Mouse (Mus musculus) bone marrow, adult 2 months (tissue): ENCODE results near the gene Asf1b. TPM values are rescaled to one million over a fixed set of nuclear protein-coding genes. Genes with fewer than 3 reads are reported as not detected.
A peak's percentile ranks its signal among the peaks of the same experiment; 100 is the strongest.

Experiments used
- H3K27ac ChIP-seq: fragments of 200-500 bp; 2 replicates; pipeline ENCODE4 v1.5.1; 2012; ENCODE audit warnings: low read depth, mild to moderate bottlenecking, control low read depth, inconsistent platforms, low read length; ENCODE audit not compliant: control insufficient read depth, poor library complexity, insufficient read depth
- H3K4me1 ChIP-seq: fragments of 200-500 bp; 2 replicates; pipeline ENCODE4 v1.6.1; 2011; ENCODE audit warnings: low read length; ENCODE audit not compliant: control insufficient read depth, insufficient read depth
- H3K4me3 ChIP-seq: fragments of 200-500 bp; replicated peaks from 2 replicates; pipeline ENCODE3; 2011; ENCODE audit warnings: mild to moderate bottlenecking, low read depth, low read length, control low read depth; ENCODE audit not compliant: control insufficient read depth
- CTCF ChIP-seq: fragments of 200-500 bp; IDR thresholded peaks from 2 replicates; pipeline ENCODE4 v1.5.1; 2011; ENCODE audit warnings: low read length, control low read depth; ENCODE audit not compliant: control insufficient read depth, insufficient read depth
- POLR2A ChIP-seq: fragments of 200-500 bp; IDR thresholded peaks from 2 replicates; pipeline ENCODE4 v1.6.1; 2011; ENCODE audit warnings: low read depth, mild to moderate bottlenecking, control low read depth, low read length, borderline replicate concordance; ENCODE audit not compliant: control insufficient read depth
- WGBS: fragments of 180-500 bp; shearing (Covaris S2); methylation state at CpG from one replicate; pipeline ENCODE4 v1.1.7; 2018; 5-methylcytosine and 5-hydroxymethylcytosine counted together
- polyA plus RNA-seq: library from polyadenylated mRNA; stranded (reverse); fragments of >200 nt; gene quantifications from 2 replicates; pipeline ENCODE4 v1.2.4, GENCODE M21; 2011; ENCODE audit warnings: low replicate concordance; ENCODE audit not compliant: missing spikeins, insufficient read depth, insufficient read length

Gene Asf1b
- polyA plus RNA-seq, 1 experiment = 48.8 TPM

DNA sequence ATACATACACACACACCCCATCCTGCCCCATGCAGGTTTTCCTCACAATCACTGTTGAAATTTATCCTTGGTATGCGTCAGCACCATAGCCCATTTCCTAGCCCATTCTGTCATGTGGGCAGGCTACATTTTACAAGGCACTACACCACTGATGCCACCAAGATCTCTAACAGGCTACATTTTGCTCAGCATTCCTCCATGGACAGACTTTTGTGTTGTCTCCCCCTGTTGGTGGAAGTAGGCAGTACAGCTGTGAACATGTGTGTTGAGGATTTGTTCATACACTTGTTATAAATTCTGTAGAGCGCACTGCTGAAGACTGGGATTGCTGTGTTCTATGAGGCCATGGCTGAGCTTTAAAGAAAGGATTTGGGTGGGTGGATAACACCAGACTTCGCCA, 33.7 kb upstream of the Asf1b start:
- Histone ChIP-seq H3K4me1 (no peaks in the 10 kb centered on the region), H3K27ac (no peak overlapping the region), H3K4me3 (no peak overlapping the region)
- no peak for TF ChIP-seq POLR2A
- peak; percentile 52 for TF ChIP-seq CTCF
- 61% methylated on average over 3 of the region's 3 CpGs for WGBS

DNA sequence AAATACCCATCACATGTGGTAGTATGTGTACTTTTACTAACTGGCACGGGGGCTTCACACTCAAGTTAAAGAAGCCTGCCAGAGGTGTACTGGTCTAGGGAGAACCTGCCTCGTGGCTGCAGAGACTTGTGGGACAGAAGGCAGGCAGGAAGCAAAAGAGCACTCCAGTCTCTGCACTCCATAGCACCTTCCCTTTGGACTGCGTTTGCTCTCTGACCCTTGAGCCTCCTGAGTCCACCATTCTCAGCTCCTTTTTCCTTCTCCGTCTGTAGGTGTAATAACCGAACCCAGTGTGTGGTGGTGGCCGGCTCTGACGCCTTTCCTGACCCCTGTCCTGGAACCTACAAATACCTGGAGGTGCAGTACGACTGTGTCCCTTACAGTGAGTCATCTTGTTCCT, 32.6 kb upstream of the Asf1b start:
- Histone ChIP-seq H3K27ac (no peak overlapping the region), H3K4me3 (no peak overlapping the region), H3K4me1 (no peaks in the 10 kb centered on the region)
- WGBS = 88% methylated on average over 8 of the region's 8 CpGs
- TF ChIP-seq CTCF (no peak), POLR2A (no peak)

DNA sequence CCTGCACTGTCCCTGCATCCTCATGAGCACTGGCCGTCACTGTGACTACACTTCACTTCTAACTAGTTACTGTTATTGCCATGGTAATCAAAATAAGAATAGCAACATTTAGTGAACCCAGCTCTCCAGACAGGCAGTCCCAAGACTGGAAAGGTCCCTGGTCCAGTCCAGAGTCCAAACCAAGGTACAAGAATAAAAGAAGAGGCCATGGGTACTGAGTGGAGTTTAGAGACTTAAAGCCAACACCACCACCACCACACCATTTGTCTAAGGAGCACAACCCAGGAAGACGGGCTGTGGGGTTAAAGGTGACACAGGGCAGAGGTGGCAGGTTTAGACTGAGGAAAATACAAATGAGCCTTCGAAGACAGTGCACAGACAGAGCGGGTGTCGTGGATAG, 30.7 kb upstream of the Asf1b start:
- H3K4me3 ChIP-seq = no peak overlapping the region
- WGBS = 87% methylated on average over 5 of the region's 5 CpGs
- H3K27ac ChIP-seq = no peak overlapping the region
- no peak for TF ChIP-seq CTCF
- TF ChIP-seq POLR2A = no peak
- H3K4me1 ChIP-seq = no peaks in the 10 kb centered on the region

DNA sequence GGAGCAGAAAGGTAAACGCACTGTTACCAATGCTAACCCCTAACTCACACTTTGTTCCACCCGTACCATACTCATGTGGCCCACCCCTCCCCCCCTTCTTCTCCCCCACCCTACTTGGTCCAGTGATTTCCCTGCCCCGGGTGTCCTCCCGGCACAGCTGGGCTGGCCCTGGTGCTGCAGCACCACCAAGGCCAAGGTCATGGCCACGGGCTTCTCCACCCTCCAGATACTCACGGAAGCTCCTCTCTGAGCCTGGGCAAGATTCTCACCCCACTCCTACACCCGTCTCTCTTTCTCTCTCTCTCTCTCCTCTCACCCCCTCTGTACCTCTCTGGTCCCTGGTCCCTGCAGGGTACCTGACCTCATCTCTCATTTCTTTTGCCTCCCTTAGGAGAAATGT, 29.0 kb upstream of the Asf1b start:
- Histone ChIP-seq H3K4me1 (no peaks in the 10 kb centered on the region), H3K4me3 (no peak overlapping the region), H3K27ac (no peak overlapping the region)
- no peak for TF ChIP-seq POLR2A
- no peak for TF ChIP-seq CTCF
- WGBS = 85% methylated on average over 7 of the region's 7 CpGs

DNA sequence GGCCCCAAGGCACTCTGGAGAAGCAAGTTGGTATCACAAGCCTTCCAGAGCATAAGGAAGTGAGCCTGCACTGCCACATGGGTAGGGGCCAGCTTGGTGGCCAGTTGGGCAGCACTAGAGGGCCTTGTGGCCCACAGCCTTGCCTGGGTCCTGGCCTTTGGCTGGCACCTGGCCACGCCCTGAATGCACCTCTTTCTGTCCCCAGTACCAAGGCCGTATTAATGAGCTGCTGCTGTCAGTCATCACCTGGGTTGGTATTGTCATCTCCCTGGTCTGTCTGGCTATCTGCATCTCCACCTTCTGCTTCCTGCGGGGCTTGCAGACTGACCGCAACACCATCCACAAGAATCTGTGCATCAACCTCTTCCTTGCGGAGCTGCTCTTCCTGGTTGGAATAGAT, 21.1 kb upstream of the Asf1b start:
- Histone ChIP-seq H3K27ac (no peak overlapping the region), H3K4me3 (no peak overlapping the region), H3K4me1 (no peaks in the 10 kb centered on the region)
- 88% methylated on average over 5 of the region's 5 CpGs for WGBS
- TF ChIP-seq CTCF (no peak), POLR2A (no peak)

DNA sequence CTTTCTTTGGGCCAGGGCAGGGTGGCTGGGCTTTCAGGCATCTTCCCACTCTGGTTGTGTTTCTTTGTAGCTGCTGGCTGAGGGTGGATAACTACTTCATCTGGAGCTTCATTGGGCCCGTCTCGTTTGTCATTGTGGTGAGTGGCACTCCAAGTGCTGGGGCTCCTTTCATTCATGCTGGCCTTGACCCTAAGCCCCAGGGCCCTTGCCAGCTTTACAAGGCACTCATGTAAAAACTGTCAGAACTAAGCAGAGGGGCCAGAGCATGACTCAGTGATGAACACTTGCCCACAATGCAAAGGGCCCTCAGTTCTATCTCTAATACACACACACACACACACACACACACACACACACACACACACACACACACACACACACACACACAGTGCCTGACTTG, 20.3 kb upstream of the Asf1b start:
- no peaks in the 10 kb centered on the region for H3K4me1 ChIP-seq
- WGBS = 77% methylated on average over 2 of the region's 2 CpGs

DNA sequence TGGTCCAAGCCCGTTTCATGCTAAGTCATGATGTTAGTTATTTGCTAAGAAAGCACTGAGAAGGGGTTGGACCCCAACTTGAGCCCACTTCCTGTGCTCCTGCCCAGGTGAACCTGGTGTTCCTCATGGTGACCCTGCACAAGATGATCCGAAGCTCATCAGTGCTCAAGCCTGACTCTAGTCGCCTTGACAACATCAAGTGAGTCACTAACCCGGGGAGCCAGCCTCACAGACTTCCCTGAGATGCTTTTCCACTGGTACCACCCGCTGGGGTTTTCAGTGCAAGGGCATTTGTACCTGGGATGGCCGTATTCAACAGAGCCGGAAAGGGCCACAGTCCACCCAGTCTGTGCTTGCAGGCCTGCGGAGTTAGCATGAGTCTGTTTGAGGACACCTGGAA, 19.9 kb upstream of the Asf1b start:
- TF ChIP-seq POLR2A = no peak
- TF ChIP-seq CTCF = no peak
- 88% methylated on average over 8 of the region's 8 CpGs for WGBS
- no peaks in the 10 kb centered on the region for H3K4me1 ChIP-seq
- H3K4me3 ChIP-seq = no peak overlapping the region
- H3K27ac ChIP-seq = no peak overlapping the region

More for the DNA sequence above, 20.3 kb upstream of the Asf1b start:
- Histone ChIP-seq H3K4me3 (no peak overlapping the region), H3K27ac (no peak overlapping the region)
- TF ChIP-seq POLR2A = no peak
- no peak for TF ChIP-seq CTCF

DNA sequence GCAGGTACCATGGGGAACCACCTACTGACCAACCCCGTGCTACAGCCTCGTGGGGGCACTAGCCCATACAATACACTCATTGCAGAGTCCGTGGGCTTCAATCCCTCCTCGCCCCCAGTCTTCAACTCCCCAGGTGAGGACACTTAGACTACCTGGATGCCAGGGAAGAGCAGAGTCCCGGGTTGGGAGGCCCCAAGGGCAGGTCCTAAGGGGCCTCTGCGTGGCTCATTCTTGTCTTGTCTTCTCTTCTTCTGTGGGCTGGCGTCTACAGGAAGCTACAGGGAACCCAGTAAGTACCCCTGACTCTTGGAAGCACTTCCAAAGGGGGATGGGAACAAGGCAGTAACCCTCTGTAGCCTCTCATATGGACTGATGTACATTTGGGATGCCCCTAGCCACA, 17.7 kb upstream of the Asf1b start:
- 84% methylated on average over 7 of the region's 7 CpGs for WGBS
- Histone ChIP-seq H3K4me1 (no peaks in the 10 kb centered on the region), H3K4me3 (no peak overlapping the region), H3K27ac (no peak overlapping the region)
- TF ChIP-seq POLR2A (no peak), CTCF (no peak)

DNA sequence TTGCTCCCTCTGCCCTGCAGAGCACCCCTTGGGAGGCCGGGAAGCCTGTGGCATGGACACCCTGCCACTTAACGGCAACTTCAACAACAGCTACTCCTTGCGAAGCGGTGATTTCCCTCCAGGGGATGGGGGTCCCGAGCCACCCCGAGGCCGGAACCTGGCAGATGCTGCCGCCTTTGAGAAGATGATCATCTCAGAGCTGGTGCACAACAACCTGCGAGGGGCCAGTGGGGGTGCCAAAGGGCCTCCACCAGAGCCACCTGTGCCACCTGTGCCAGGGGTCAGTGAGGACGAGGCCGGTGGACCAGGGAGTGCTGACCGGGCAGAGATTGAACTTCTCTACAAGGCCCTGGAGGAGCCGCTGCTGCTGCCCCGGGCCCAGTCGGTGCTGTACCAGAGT, 17.0 kb upstream of the Asf1b start:
- 89% methylated on average over 15 of the region's 15 CpGs for WGBS
- Histone ChIP-seq H3K27ac (no peak overlapping the region), H3K4me1 (no peaks in the 10 kb centered on the region), H3K4me3 (no peak overlapping the region)
- TF ChIP-seq POLR2A (no peak), CTCF (no peak)
